Mouse (Mus musculus) liver, adult 2 months (tissue): ENCODE results near the gene Entpd2. TPM values are rescaled to one million over a fixed set of nuclear protein-coding genes. Genes with fewer than 3 reads are reported as not detected.

Experiments
- DNase-seq: peaks from one replicate; pipeline ENCODE4 v3.0.0-alpha.2; 2011; ENCODE audit warnings: low read depth, low spot score; ENCODE audit errors: extremely low read depth
- H3K27ac ChIP-seq: fragments of 200-500 bp; replicated peaks from 2 replicates; pipeline ENCODE4 v1.5.1; 2012; ENCODE audit warnings: low read depth, mild to moderate bottlenecking, control low read depth, inconsistent platforms, low read length; ENCODE audit not compliant: insufficient read depth
- H3K27me3 ChIP-seq: fragments of 200-500 bp; 2 replicates; pipeline ENCODE4 v1.6.1; 2012; ENCODE audit warnings: mild to moderate bottlenecking, moderate library complexity, low read length, inconsistent platforms; ENCODE audit not compliant: control insufficient read depth, insufficient read depth
- H3K36me3 ChIP-seq: fragments of 200-500 bp; 2 replicates; pipeline ENCODE4 v1.6.1; 2012; ENCODE audit warnings: low read length, inconsistent platforms; ENCODE audit not compliant: control insufficient read depth, insufficient read depth
- H3K4me1 ChIP-seq: fragments of 200-500 bp; 2 replicates; pipeline ENCODE4 v1.6.1; 2011; ENCODE audit warnings: low read length; ENCODE audit not compliant: control insufficient read depth, insufficient read depth
- H3K4me3 ChIP-seq: fragments of 200-500 bp; 2 replicates; pipeline ENCODE4 v1.5.1; 2011; ENCODE audit warnings: low read depth, mild to moderate bottlenecking, control low read depth, low read length, moderate library complexity; ENCODE audit not compliant: insufficient read depth
- H3K79me2 ChIP-seq: fragments of 200-500 bp; 2 replicates; pipeline ENCODE4 v1.6.1; 2012; ENCODE audit warnings: inconsistent platforms, mild to moderate bottlenecking, low read length, moderate library complexity; ENCODE audit not compliant: control insufficient read depth, insufficient read depth
- H3K9ac ChIP-seq: fragments of 200-500 bp; 2 replicates; pipeline ENCODE4 v1.6.1; 2012; ENCODE audit warnings: low read depth, mild to moderate bottlenecking, control low read depth, inconsistent platforms, low read length
- CTCF ChIP-seq: fragments of 200-500 bp; IDR thresholded peaks from 2 replicates; pipeline ENCODE4 v1.5.1; 2011; ENCODE audit warnings: low read depth, low read length, control low read depth
- POLR2A ChIP-seq: fragments of 200-500 bp; IDR thresholded peaks from 2 replicates; pipeline ENCODE4 v1.6.1; 2011; ENCODE audit warnings: low read length, control low read depth; ENCODE audit not compliant: insufficient read depth; ENCODE audit errors: extremely low read depth
- WGBS: fragments of 180-500 bp; shearing (Covaris S2); methylation state at CpG from one replicate; pipeline ENCODE4 v1.1.7; 2018; 5-methylcytosine and 5-hydroxymethylcytosine counted together
- polyA plus RNA-seq: library from polyadenylated mRNA; depleted of rRNA; stranded (reverse); fragments of >200 nt; gene quantifications from 2 replicates; pipeline ENCODE4 v1.2.3, GENCODE M21; 2012
- total RNA-seq: library from RNA; depleted of rRNA; stranded (reverse); fragments of >200 nt; gene quantifications from 2 replicates; pipeline ENCODE4 v1.2.3, GENCODE M21; 2014

Entpd2 gene
- total and polyA plus RNA-seq, 2 experiments = 0.92 to 9.7 TPM

- Histone ChIP-seq H3K4me1 (peaks cover 5% of the 10 kb centered on the region; the same call in 1 of the 2 replicates), H3K27me3 (peaks cover 8% of the 10 kb centered on the region), H3K36me3 (no peaks in the 10 kb centered on the region), H3K79me2 (no peaks in the 10 kb centered on the region), H3K4me3 (no peak overlapping the region), H3K9ac (no peak overlapping the region), H3K27ac (no peak overlapping the region)
- TF ChIP-seq CTCF = no peak
- 73% methylated on average over 2 of the region's 2 CpGs for WGBS
- no peak for DNase-seq
These were observed 22.2 kb upstream of the Entpd2 start for GRCm38 (mm10) chr2:25373431-25373830.

- WGBS = 65% methylated on average over 4 of the region's 4 CpGs
- Histone ChIP-seq H3K9ac (no peak overlapping the region), H3K4me3 (no peak overlapping the region), H3K4me1 (peaks cover 5% of the 10 kb centered on the region; the same call in 1 of the 2 replicates), H3K27ac (no peak overlapping the region), H3K79me2 (no peaks in the 10 kb centered on the region), H3K27me3 (peaks cover 8% of the 10 kb centered on the region), H3K36me3 (no peaks in the 10 kb centered on the region)
- DNase-seq = peak; percentile 33
- TF ChIP-seq CTCF (peak; percentile 62), POLR2A (no peak)
These were observed 19.1 kb upstream of the Entpd2 start for GRCm38 (mm10) chr2:25376589-25376988.

- Histone ChIP-seq H3K4me3 (no peak overlapping the region), H3K79me2 (no peaks in the 10 kb centered on the region), H3K9ac (no peak overlapping the region), H3K4me1 (0 out of 2 replicates have a peak, but pooled peaks cover 3% of the 10 kb centered on the region), H3K27me3 (no peaks in the 10 kb centered on the region; the same call in 1 of the 2 replicates), H3K36me3 (no peaks in the 10 kb centered on the region), H3K27ac (no peak overlapping the region)
- WGBS = 37% methylated on average over 5 of the region's 5 CpGs
- TF ChIP-seq CTCF (no peak), POLR2A (no peak)
- DNase-seq = no peak
These were observed 11.2 kb upstream of the Entpd2 start for GRCm38 (mm10) chr2:25384492-25384891.

- H3K27me3 ChIP-seq = no peaks in the 10 kb centered on the region
- no peaks in the 10 kb centered on the region for H3K36me3 ChIP-seq
- TF ChIP-seq CTCF = no peak
- TF ChIP-seq POLR2A = no peak
- H3K27ac ChIP-seq = no peak overlapping the region
- peaks cover 1% of the 10 kb centered on the region; the same call in 1 of the 2 replicates for H3K4me1 ChIP-seq
- 74% methylated on average over 5 of the region's 5 CpGs for WGBS
- no peak overlapping the region for H3K9ac ChIP-seq
- no peak for DNase-seq
- no peaks in the 10 kb centered on the region for H3K79me2 ChIP-seq
- H3K4me3 ChIP-seq = no peak overlapping the region
These were observed 4.4 kb upstream of the Entpd2 start for GRCm38 (mm10) chr2:25391266-25391665.

- no peaks in the 10 kb centered on the region for H3K36me3 ChIP-seq
- H3K27me3 ChIP-seq = no peaks in the 10 kb centered on the region
- no peak overlapping the region for H3K9ac ChIP-seq
- WGBS = 52% methylated on average over 3 of the region's 3 CpGs
- H3K4me1 ChIP-seq = peaks cover 3% of the 10 kb centered on the region; the same call in 1 of the 2 replicates
- H3K79me2 ChIP-seq = no peaks in the 10 kb centered on the region
- DNase-seq = no peak
- H3K4me3 ChIP-seq = no peak overlapping the region
- H3K27ac ChIP-seq = no peak overlapping the region
- TF ChIP-seq CTCF (no peak), POLR2A (no peak)
These were observed 1.1 kb upstream of the Entpd2 start for GRCm38 (mm10) chr2:25394281-25395221.

- Histone ChIP-seq H3K27ac (no peak overlapping the region), H3K9ac (no peak overlapping the region), H3K4me1 (peaks cover 3% of the 10 kb centered on the region; the same call in 1 of the 2 replicates), H3K27me3 (no peaks in the 10 kb centered on the region), H3K36me3 (no peaks in the 10 kb centered on the region), H3K79me2 (no peaks in the 10 kb centered on the region), H3K4me3 (no peak overlapping the region)
- no peak for DNase-seq
- 80% methylated on average over 3 of the region's 3 CpGs for WGBS
- TF ChIP-seq POLR2A = no peak
- no peak for TF ChIP-seq CTCF
These were observed 916 bp downstream of the Entpd2 start for GRCm38 (mm10) chr2:25396597-25396983.
